Mouse (Mus musculus): ENCODE data around the gene Vmn2r86.
A peak's percentile ranks its signal among the peaks of the same experiment; 100 is the strongest.
"Not testable (repeated sequence)": the region's sequence is repeated elsewhere in the genome, so short reads cannot be mapped to it uniquely, and the experiment has no call there.

Vmn2r86 gene

GRCm38 (mm10) chr10:130455950-130456349 lies at the start of gene Vmn2r86:
Vmn2r86 (minus strand) TSS chr10:130456050.
- DNase-seq = not testable (repeated sequence)

GRCm38 (mm10) chr10:130497296-130497695 lies 41.4 kb upstream of the Vmn2r86 start, which contains the start of gene Vmn2r87:
Vmn2r87 (minus strand) TSS chr10:130497396.
- no peak for DNase-seq

GRCm38 (mm10) chr10:130470311-130470760 lies 14.5 kb upstream of the Vmn2r86 start:
- peak; percentile 12 for DNase-seq

- no peak for DNase-seq
Observed at GRCm38 (mm10) chr10:130444776-130445175, 11.1 kb downstream of the Vmn2r86 start.

GRCm38 (mm10) chr10:130434185-130434898 lies 21.5 kb downstream of the Vmn2r86 start:
- not testable (repeated sequence) for DNase-seq

GRCm38 (mm10) chr10:130429603-130430002 lies 26.2 kb downstream of the Vmn2r86 start, which contains the start of gene Vmn2r85:
Vmn2r85 (minus strand) TSS chr10:130429703.
- not testable (repeated sequence) for DNase-seq

GRCm38 (mm10) chr10:130422368-130422767 lies 33.5 kb downstream of the Vmn2r86 start:
- not testable (repeated sequence) for DNase-seq

GRCm38 (mm10) chr10:130420401-130420800 lies 35.4 kb downstream of the Vmn2r86 start:
- no peak for DNase-seq

GRCm38 (mm10) chr10:130419954-130420353 lies 35.9 kb downstream of the Vmn2r86 start:
- DNase-seq = not testable (repeated sequence)

- not testable (repeated sequence) for DNase-seq
Observed at GRCm38 (mm10) chr10:130416352-130416751, 39.5 kb downstream of the Vmn2r86 start.

- DNase-seq = not testable (repeated sequence)
Observed at GRCm38 (mm10) chr10:130412167-130412698, 43.6 kb downstream of the Vmn2r86 start.

GRCm38 (mm10) chr10:130394232-130394631 lies 61.6 kb downstream of the Vmn2r86 start, which contains the start of gene Vmn2r84:
Vmn2r84 (minus strand) TSS chr10:130394332.
- DNase-seq = no peak

Data from kidney, postnatal 14 days (tissue).